Mouse (Mus musculus) olfactory bulb, adult 2 months (tissue): Measurements from ENCODE around the gene Ncapd3.

Source experiments
- CTCF ChIP-seq: fragments of 200-500 bp; IDR thresholded peaks from 2 replicates; pipeline ENCODE4 v1.5.1; 2012; ENCODE audit warnings: low read depth, mild to moderate bottlenecking, low read length, moderate library complexity; ENCODE audit not compliant: insufficient read depth
- POLR2A ChIP-seq: fragments of 200-500 bp; IDR thresholded peaks from 2 replicates; pipeline ENCODE4 v1.6.1; 2012; ENCODE audit warnings: mild to moderate bottlenecking, low read depth, low read length, moderate library complexity; ENCODE audit not compliant: insufficient read depth

DNA sequence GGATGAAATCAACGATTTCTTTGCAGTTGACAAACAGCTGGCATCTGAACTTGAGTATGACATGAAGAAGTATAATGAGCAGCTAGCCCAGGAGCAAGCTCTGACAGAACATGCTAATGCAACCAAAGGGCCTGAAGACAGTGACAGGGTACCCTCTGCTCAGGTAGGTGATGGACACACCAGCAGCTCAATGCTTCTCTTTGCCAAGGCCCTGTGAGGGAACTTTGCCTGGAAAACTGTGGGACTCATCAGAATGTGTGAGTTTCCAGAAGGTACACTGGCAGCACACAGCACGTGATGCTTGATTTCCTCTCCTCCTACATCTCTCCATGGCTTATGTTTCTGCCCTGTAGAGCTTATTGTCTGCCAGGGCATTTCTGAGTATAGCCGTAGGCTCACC is 57.4 kb downstream of the Ncapd3 start:
- TF ChIP-seq POLR2A (no peak), CTCF (no peak)
